Comparison of ENCODE assay signal across 8 mouse cellular contexts in the genomic region with DNA sequence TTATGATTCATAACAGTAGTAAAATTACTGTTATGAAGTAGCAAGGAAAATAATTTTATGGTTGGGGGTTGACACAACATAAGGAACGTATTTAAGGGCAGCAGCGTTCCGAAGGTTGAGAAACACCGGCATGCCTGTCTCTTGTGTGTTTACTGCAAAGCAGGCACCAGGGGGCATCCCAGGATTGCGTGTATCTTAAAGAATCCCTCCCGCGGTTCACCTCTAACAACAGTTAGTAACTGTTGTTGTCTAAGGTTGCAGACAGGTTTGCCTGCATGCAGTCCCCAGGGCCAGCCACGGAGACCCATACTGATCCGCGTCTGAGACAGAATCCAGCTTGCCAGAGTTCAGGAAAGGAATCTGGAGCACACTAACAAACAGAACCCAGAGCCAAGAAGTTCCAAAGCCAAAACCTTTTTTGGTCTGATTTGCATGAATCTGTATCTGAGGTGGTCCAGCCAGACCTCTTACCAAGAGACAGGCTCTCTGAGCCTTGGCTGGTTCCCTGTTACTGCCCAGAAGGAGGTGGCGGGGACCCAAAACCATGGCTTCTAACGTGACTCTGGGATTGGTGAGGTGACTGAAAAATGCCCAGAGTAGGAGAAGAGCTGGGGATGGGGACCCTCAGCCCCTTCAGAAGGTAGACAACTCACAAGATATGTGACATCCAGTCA. TPM values are rescaled to one million over a fixed set of nuclear protein-coding genes. Genes with fewer than 3 reads are reported as not detected.
DNase-seq lines count a peak whose midpoint lies in the region; ATAC-seq and TF ChIP-seq lines count a peak whose summit lies in the region.

No protein-coding gene starts in this region.

- no peaks in the 10 kb centered on the region for H3K4me1 ChIP-seq in cerebellum, adult 2 months (ENCODE audit: control insufficient read depth, insufficient read depth, low read length)
- H3K4me1 ChIP-seq in heart, postnatal 0 days (ENCODE audit: control insufficient read depth, insufficient read depth) = peaks cover 11% of the 10 kb centered on the region; the same call in 1 of the 2 replicates
- H3K4me1 ChIP-seq in midbrain, embryonic 11.5 days (ENCODE audit: control insufficient read depth, insufficient read depth, low read length) = no peaks in the 10 kb centered on the region

- peak overlapping the region; percentile 5; the same call in 1 of the 2 replicates for H3K9ac ChIP-seq in heart, postnatal 0 days (replicated peaks; ENCODE audit: low read depth, low read length)
- no peak overlapping the region for H3K9ac ChIP-seq in midbrain, embryonic 11.5 days (ENCODE audit: low read length)

- TF ChIP-seq CTCF in cerebellum, adult 2 months (IDR thresholded peaks at IDR 0.05; ENCODE audit: borderline replicate concordance, insufficient read depth, low read depth, low read length) = peak; percentile 78
- TF ChIP-seq CTCF in heart, postnatal 0 days (IDR thresholded peaks at IDR 0.05; ENCODE audit: low read depth) = peak; percentile 87

- peak; percentile 25 to 39 for DNase-seq in cerebellum, adult 2 months
- DNase-seq in cerebellum, adult 11-12 months = no peak
- peak; percentile 70 for DNase-seq in Muller cell, postnatal 12 days (ENCODE audit: inconsistent ontology term)
- DNase-seq in heart, postnatal 0 days (ENCODE audit: low spot score) = peak; percentile 82
- peak; percentile 57 to 72 for DNase-seq in layer of hippocampus, postnatal 10 days (ENCODE audit: low spot score in 2 of 2)
- peak; percentile 93 for DNase-seq in midbrain, embryonic 11.5 days (ENCODE audit: low spot score, missing footprints)
- peak; percentile 89 for DNase-seq in splenic B cell, adult 2 months (ENCODE audit: low read depth, low spot score)

- H3K27me3 ChIP-seq in cerebellum, adult 2 months (ENCODE audit: control insufficient read depth, insufficient read depth, low read length) = no peaks in the 10 kb centered on the region
- H3K27me3 ChIP-seq in heart, postnatal 0 days (ENCODE audit: control insufficient read depth, insufficient read depth, low read length) = no peaks in the 10 kb centered on the region
- no peaks in the 10 kb centered on the region for H3K27me3 ChIP-seq in midbrain, embryonic 11.5 days (ENCODE audit: control insufficient read depth, insufficient read depth, low read length)
- H3K27me3 ChIP-seq in splenic B cell, adult 2 months (ENCODE audit: control insufficient read depth, insufficient read depth, low read length, poor library complexity, severe bottlenecking) = no peaks in the 10 kb centered on the region

- H3K4me3 ChIP-seq in cerebellum, adult 2 months (replicated peaks; ENCODE audit: insufficient read depth, low read depth, low read length) = no peak overlapping the region
- H3K4me3 ChIP-seq in heart, postnatal 0 days (ENCODE audit: low read depth, low read length) = peak overlapping the region; percentile 11; the same call in 1 of the 2 replicates
- no peak overlapping the region for H3K4me3 ChIP-seq in midbrain, embryonic 11.5 days (ENCODE audit: low read depth, low read length)

- no peak overlapping the region for H3K4me2 ChIP-seq in heart, postnatal 0 days (ENCODE audit: low read depth, low read length)
- H3K4me2 ChIP-seq in midbrain, embryonic 11.5 days = no peak overlapping the region

- TF ChIP-seq EP300 in heart, postnatal 0 days (IDR thresholded peaks at IDR 0.05; ENCODE audit: low read depth) = no peak

- no peak for TF ChIP-seq POLR2A in cerebellum, adult 2 months (IDR thresholded peaks at IDR 0.05; ENCODE audit: borderline replicate concordance, insufficient read depth, low read length)

- no peak overlapping the region for H3K27ac ChIP-seq in cerebellum, adult 2 months (ENCODE audit: insufficient read depth, low read length)
- no peak overlapping the region for H3K27ac ChIP-seq in heart, postnatal 0 days (ENCODE audit: low read depth)
- no peak overlapping the region for H3K27ac ChIP-seq in midbrain, embryonic 11.5 days (ENCODE audit: low read depth, low read length)

- 17% methylated on average over 12 of the region's 12 CpGs for WGBS in cerebellum, adult 2 months
- 20% methylated on average over 12 of the region's 12 CpGs for WGBS in heart, postnatal 0 days
- WGBS in midbrain, embryonic 11.5 days = 37% methylated on average over 12 of the region's 12 CpGs

- ATAC-seq in common myeloid progenitor, adult 5-6 weeks (replicated peaks; ENCODE audit: low read depth, poor library complexity, severe bottlenecking) = peak; percentile 67
- peak; percentile 76 for ATAC-seq in heart, postnatal 0 days (ENCODE audit: insufficient read depth, low read depth)
- ATAC-seq in midbrain, embryonic 11.5 days (ENCODE audit: low FRiP score) = no peak

- H3K36me3 ChIP-seq in heart, postnatal 0 days (replicated peaks; ENCODE audit: control insufficient read depth, insufficient read depth, low read length) = no peaks in the 10 kb centered on the region
- no peaks in the 10 kb centered on the region for H3K36me3 ChIP-seq in midbrain, embryonic 11.5 days (ENCODE audit: control insufficient read depth, insufficient read depth, low read length)
- no peaks in the 10 kb centered on the region for H3K36me3 ChIP-seq in splenic B cell, adult 2 months (ENCODE audit: control insufficient read depth, insufficient read depth, low read length, poor library complexity, severe bottlenecking)

- H3K9me3 ChIP-seq in heart, postnatal 0 days (replicated peaks; ENCODE audit: control insufficient read depth, low read length) = no peaks in the 10 kb centered on the region
- H3K9me3 ChIP-seq in midbrain, embryonic 11.5 days (ENCODE audit: control insufficient read depth, low read length) = no peaks in the 10 kb centered on the region

RNA-seq across cellular contexts. Expression of a gene that starts 12.4 kb away (rescaled TPM):
- 25.3 and 26.0 TPM in 2 replicates for polyA plus RNA-seq in cerebellum, adult 2 months (2012; rRNA removed)
- total RNA-seq in common myeloid progenitor, adult 5-6 weeks (2017) = 46.8 and 49.2 TPM in 2 replicates
- 14.7 and 23.0 TPM in 2 replicates for total RNA-seq in heart, postnatal 0 days (2014; rRNA removed; ENCODE audit: low replicate concordance)
- polyA plus RNA-seq in heart, postnatal 0 days (2015; fragmentation: Nextera tagmentation; extraction: Ambion mirVana) = 18.5 and 19.5 TPM in 2 replicates
- total RNA-seq in layer of hippocampus, postnatal 10 days (2021) = 10 to 100 TPM; 32.0 to 33.7 TPM
- polyA plus RNA-seq in midbrain, embryonic 11.5 days (2014; fragmentation: Nextera tagmentation; extraction: Ambion mirVana) = 56.4 and 57.4 TPM in 2 replicates

RNA-seq across cellular contexts. Expression of a gene that starts 13.1 kb away (rescaled TPM):
- 1.7 and 1.8 TPM in 2 replicates for polyA plus RNA-seq in cerebellum, adult 2 months (2012; rRNA removed)
- 0.49 and 2.3 TPM in 2 replicates for total RNA-seq in common myeloid progenitor, adult 5-6 weeks (2017)
- 0.95 and 1.3 TPM in 2 replicates for total RNA-seq in heart, postnatal 0 days (2014; rRNA removed; ENCODE audit: low replicate concordance)
- polyA plus RNA-seq in heart, postnatal 0 days (2015; fragmentation: Nextera tagmentation; extraction: Ambion mirVana) = 5.1 and 5.6 TPM in 2 replicates
- under 1 TPM; 0.62 to 0.73 TPM for total RNA-seq in layer of hippocampus, postnatal 10 days (2021)
- 0.18 and 0.32 TPM in 2 replicates for polyA plus RNA-seq in midbrain, embryonic 11.5 days (2014; fragmentation: Nextera tagmentation; extraction: Ambion mirVana)

RNA-seq across cellular contexts. Expression of a gene that starts 49.8 kb away (rescaled TPM):
- 35.0 and 36.5 TPM in 2 replicates for polyA plus RNA-seq in cerebellum, adult 2 months (2012; rRNA removed)
- total RNA-seq in common myeloid progenitor, adult 5-6 weeks (2017) = 6.1 and 7.5 TPM in 2 replicates
- 51.6 and 57.8 TPM in 2 replicates for total RNA-seq in heart, postnatal 0 days (2014; rRNA removed; ENCODE audit: low replicate concordance)
- 15.5 and 17.6 TPM in 2 replicates for polyA plus RNA-seq in heart, postnatal 0 days (2015; fragmentation: Nextera tagmentation; extraction: Ambion mirVana)
- 10 to 100 TPM; 37.3 to 43.3 TPM for total RNA-seq in layer of hippocampus, postnatal 10 days (2021)
- 3.0 and 3.2 TPM in 2 replicates for polyA plus RNA-seq in midbrain, embryonic 11.5 days (2014; fragmentation: Nextera tagmentation; extraction: Ambion mirVana)
